Mouse (Mus musculus) liver, embryonic 15.5 days (tissue): Measurements from ENCODE around the gene Nipa1. TPM values are rescaled to one million over a fixed set of nuclear protein-coding genes. Genes with fewer than 3 reads are reported as not detected.

Experiments
- ATAC-seq: fragments of 200-750 bp; cut with Nextera tagmentation; 2 replicates; pipeline ENCODE4 v1.8.0; 2017; ENCODE audit warnings: moderate number of reproducible peaks, mild to moderate bottlenecking, moderate library complexity; ENCODE audit not compliant: insufficient read depth
- H3K27ac ChIP-seq: fragments of 300-500 bp; sonication (generic); replicated peaks from 2 replicates; pipeline ENCODE4 v1.5.1; 2015; ENCODE audit warnings: mild to moderate bottlenecking, inconsistent platforms
- H3K27me3 ChIP-seq: fragments of 300-500 bp; sonication (generic); 2 replicates; pipeline ENCODE4 v1.6.1; 2015; ENCODE audit warnings: mild to moderate bottlenecking, inconsistent platforms
- H3K36me3 ChIP-seq: fragments of 300-500 bp; sonication (generic); replicated peaks from 2 replicates; pipeline ENCODE4 v1.6.1; 2015; ENCODE audit warnings: moderate library complexity, mild to moderate bottlenecking, inconsistent platforms
- H3K4me1 ChIP-seq: fragments of 300-500 bp; sonication (generic); replicated peaks from 2 replicates; pipeline ENCODE4 v1.6.1; 2015; ENCODE audit warnings: inconsistent platforms
- H3K4me2 ChIP-seq: fragments of 300-500 bp; sonication (generic); 2 replicates; pipeline ENCODE4 v1.6.1; 2015; ENCODE audit warnings: moderate library complexity, mild to moderate bottlenecking, inconsistent platforms
- H3K4me3 ChIP-seq: fragments of 300-500 bp; sonication (generic); replicated peaks from 2 replicates; pipeline ENCODE4 v1.5.1; 2015; ENCODE audit warnings: mild to moderate bottlenecking, inconsistent platforms
- H3K9ac ChIP-seq: fragments of 300-500 bp; sonication (generic); 2 replicates; pipeline ENCODE4 v1.6.1; 2015; ENCODE audit warnings: moderate library complexity, mild to moderate bottlenecking, inconsistent platforms
- H3K9me3 ChIP-seq: fragments of 300-500 bp; sonication (generic); replicated peaks from 2 replicates; pipeline ENCODE4 v1.6.1; 2016; ENCODE audit warnings: inconsistent platforms
- WGBS: fragments of 180-500 bp; shearing (Covaris S2); methylation state at CpG from one replicate; pipeline ENCODE4 v1.1.7; 2015; ENCODE audit warnings: mixed read lengths; ENCODE audit not compliant: insufficient replicate concordance; 5-methylcytosine and 5-hydroxymethylcytosine counted together
- polyA plus RNA-seq: library from polyadenylated mRNA; unstranded; fragments of >200 nt; fragmentation: Nextera tagmentation; extraction: Ambion mirVana; gene quantifications from 2 replicates; pipeline ENCODE4 v1.2.1, GENCODE M21; 2015

Gene Nipa1
- polyA plus RNA-seq, 1 experiment from 2014 or later: 13.6 TPM

DNA sequence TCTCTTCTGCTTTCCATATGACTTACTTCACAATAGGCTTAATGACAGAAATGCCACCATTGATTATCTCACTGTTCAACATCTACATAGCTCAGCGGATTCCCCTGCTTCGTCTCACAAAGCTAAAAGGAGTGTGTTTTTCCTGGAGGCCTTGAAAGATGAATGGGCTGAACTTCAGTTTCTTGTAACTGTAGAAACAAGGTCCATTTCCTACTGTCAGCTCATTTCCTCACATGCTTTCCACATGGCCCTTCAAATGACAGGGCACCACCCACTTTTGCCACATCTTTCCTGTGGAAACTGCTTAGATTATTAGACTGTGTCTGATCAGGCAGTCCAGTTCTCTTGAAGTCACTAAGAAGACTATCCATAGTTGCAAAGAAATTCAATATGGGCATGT, 91.1 kb downstream of the Nipa1 start:
- H3K27me3 ChIP-seq: no peaks in the 10 kb centered on the region
- no peaks in the 10 kb centered on the region for H3K9me3 ChIP-seq
- no peak overlapping the region for H3K27ac ChIP-seq
- H3K9ac ChIP-seq: no peak overlapping the region
- no peak overlapping the region for H3K4me2 ChIP-seq
- ATAC-seq: no peak
- H3K4me1 ChIP-seq: no peaks in the 10 kb centered on the region
- H3K4me3 ChIP-seq: no peak overlapping the region
- 60% methylated on average over 2 of the region's 2 CpGs for WGBS
- peaks cover 52% of the 10 kb centered on the region for H3K36me3 ChIP-seq

Other genes with a start within 250 kb of the Nipa1 start
- 6.4 and 6.5 TPM in 2 replicates for gene Tubgcp5, start 225.8 kb downstream of the Nipa1 start, polyA plus RNA-seq
- gene Cyfip1, start 178.2 kb downstream of the Nipa1 start, polyA plus RNA-seq: 15.5 and 16.4 TPM in 2 replicates
- 21.0 and 23.6 TPM in 2 replicates for gene Nipa2, start 57.5 kb downstream of the Nipa1 start, polyA plus RNA-seq
- gene Herc2, start 30.2 kb upstream of the Nipa1 start, polyA plus RNA-seq: 14.2 and 15.5 TPM in 2 replicates
- gene Oca2, start 219.8 kb upstream of the Nipa1 start, polyA plus RNA-seq: not detected in 2 replicates